Mouse (Mus musculus) urinary bladder, postnatal 14 days (tissue): ENCODE measurements around the gene Cfd.

ENCODE experiments used
- DNase-seq: peaks from one replicate; pipeline ENCODE4 v3.0.0; 2021; ENCODE audit warnings: low spot score

The Cfd gene

GRCm38 (mm10) chr10:79918231-79919078 lies 27.8 kb downstream of the Cfd start:
- DNase-seq, result no peak

DNA sequence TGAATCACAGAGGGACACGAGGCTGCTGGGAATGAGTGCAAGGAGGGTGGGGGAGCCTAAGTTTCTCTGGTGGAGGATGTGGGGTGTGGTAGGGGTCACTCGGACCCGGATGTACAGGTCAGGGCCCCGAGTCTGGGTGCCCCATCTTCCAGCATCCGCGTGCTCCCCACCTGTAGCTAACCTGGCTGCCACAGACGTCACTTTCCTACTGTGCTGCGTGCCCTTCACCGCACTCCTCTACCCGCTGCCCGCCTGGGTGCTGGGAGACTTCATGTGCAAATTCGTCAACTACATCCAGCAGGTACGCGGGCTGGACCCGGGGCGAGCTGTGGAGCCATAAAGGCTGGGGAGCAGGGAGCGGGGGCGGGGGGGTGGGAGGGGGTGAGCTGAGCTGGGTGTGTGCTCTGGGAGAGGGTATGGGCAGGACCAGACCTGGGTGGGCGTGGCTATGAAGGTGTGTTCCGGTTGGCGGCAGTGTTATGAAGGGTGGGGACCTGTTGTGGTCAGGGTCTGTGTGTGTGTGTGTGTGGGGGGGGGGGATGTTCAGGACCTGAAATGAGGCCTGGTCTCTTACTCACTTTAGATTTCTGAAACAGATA lies 28.7 kb downstream of the Cfd start:
- DNase-seq, result peak; percentile 46

- no peak for DNase-seq
These were observed 29.6 kb downstream of the Cfd start for GRCm38 (mm10) chr10:79920056-79920890.

DNA sequence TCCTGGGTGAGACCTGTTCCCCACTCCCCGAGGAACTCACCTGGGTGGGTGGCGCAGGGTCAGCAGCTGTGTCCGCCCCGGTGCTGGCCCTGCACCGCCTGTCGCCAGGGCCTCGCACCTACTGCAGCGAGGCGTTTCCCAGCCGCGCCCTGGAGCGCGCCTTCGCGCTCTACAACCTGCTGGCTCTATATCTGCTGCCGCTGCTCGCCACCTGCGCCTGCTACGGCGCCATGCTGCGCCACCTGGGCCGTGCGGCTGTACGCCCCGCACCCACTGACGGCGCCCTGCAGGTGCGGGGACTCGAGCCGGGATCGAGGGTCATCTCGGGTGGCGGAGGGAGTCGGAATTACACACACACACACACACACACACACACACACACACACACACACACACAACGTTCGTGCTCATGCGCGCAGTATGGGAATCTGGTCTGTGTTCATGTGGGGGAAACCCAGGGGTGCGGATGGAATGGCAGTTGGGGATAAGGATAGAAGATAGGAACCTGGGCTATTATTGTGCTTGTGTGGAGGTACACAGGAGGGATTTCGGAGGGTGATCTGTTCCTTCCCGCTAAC lies 30.4 kb downstream of the Cfd start, which contains the start of gene R3hdm4:
TSS of gene R3hdm4 (minus strand) at position 251 of the 578 bp plus-strand sequence.
- DNase-seq, result no peak

- no peak for DNase-seq
These were observed 30.9 kb downstream of the Cfd start for GRCm38 (mm10) chr10:79921572-79921971.

DNA sequence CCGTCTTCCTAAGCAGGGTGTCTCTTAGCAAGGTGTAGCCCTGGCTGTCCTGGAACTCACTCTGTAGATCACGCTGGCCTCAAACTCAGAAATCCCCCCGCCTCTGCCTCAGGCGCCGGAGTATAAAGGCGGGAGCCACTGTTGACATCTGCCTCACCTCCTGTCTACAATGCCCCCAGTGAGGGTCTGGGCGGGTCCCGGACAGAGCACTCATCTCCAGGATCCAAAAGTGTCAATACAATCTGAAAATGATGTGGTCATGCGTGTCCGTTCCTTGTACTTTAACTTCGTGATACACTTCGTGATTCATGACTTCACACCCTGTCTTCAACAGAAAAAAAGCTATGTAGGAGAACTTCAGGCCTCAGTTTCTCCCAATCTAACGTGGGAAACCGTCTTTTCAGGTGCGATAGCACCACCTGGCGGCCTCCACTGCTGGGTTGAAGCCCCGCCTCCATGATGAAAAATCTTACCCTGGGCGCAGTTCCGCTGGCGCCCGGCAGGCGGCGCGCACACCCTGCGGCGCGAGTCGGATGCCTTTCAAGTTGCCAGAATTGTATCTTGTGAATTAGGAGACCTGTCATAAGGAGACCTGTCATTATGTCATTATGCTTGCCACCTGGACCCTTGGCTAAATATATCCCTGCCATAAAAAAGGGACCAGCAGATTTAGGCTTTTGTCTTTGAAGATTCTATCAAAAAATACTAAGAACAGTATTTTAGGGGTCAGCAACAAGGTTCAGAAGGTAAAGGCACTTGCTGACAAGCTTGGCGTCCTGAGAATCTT lies 34.5 kb downstream of the Cfd start:
- peak; percentile 92 for DNase-seq

- DNase-seq, result no peak
These were observed 35.3 kb downstream of the Cfd start for GRCm38 (mm10) chr10:79925785-79926490.

GRCm38 (mm10) chr10:79926491-79927323 lies 36.1 kb downstream of the Cfd start, which contains the start of gene Arid3a:
TSS of gene Arid3a (plus strand) at chr10:79927043.
- DNase-seq, result peak; percentile 91

GRCm38 (mm10) chr10:79927324-79928029 lies 36.8 kb downstream of the Cfd start:
- DNase-seq, result peak; percentile 41

DNA sequence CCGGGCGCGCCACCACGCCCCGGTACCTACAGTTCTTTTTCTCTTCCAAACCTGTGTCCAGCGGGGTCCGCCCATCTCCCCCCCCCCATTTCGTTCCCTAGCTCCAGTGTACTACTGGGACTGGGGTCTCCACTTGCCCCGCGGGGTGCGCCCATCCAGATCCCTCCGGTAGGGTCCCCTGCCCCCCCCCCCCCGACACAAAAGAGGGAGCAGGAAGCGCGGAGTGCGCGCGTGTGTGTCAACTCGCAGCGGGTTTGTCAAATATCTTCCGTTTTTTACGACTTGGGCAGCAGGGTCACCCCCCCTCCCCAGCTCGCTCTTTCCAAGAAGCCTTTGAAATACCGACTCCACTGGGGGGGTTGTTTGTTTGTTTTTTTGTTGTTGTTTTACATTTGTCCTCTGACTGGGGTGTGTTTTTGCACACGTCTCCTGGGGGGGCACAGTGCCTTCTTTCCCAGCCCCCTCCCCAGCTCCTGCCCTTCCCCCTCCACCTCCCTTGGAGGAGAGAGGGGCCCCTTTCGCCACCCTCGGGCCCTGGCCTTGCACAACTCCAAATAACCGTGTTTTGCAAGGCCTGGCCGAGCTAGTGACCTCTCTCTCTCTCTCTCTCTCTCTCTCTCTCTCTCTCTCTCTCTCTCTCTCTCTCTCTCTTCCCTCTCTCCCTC lies 37.5 kb downstream of the Cfd start:
- no peak for DNase-seq

- no peak for DNase-seq
These were observed 38.5 kb downstream of the Cfd start for GRCm38 (mm10) chr10:79928907-79929701.

DNA sequence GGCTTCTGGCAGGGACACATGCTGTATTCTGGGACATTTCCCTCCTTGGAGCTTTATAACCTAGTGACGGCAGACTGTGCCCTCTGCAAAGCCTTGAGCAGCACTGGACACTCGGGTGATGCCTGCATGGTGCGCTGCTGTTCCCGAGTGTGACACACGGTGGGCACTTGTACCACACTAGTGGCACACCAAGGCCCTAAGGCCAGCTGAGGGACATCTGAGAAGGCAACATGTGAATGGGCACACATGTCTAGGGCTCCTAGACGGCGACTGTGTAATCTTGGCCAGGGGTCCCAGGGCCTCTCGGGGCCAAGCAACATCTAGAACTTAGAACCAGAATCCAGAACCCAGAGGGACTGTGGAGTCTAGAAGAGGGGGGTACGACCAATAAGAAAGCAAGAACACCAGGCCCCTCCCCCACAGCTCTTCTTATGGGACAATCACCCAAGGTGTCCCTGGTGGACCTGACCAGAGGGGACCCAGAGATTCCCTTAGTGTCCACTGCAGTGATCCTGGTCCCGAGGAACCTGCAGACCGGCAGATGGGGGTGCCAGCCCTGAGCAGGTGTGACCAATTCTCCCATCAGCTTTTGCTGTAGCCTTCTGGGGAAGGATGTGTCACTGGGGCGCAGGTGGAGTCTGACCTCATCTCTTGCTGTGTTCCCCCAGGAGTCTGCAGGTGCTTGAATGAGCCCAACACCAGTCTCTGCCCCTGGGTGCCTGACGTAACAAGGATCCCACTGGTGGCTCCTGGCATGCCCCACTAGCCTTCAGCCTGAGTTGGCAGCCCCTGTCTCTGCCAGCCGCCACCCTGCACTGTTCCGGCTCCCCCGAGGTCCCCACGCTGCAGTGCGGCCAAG lies 39.5 kb downstream of the Cfd start:
- no peak for DNase-seq

DNA sequence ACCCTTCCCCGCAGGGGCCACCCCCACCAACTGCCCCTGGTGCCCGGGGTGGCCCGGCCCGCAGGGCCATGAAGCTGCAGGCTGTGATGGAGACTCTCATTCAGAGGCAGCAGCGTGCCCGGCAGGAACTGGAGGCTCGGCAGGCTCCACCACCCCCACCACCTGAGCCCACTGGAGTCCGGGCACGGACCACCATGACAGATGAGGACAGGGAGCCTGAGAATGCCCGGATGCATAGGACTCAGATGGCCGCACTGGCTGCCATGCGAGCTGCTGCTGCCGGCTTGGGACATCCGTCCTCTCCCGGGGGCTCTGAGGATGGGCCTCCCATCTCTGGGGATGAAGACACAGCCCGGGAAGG lies 40.2 kb downstream of the Cfd start:
- no peak for DNase-seq

GRCm38 (mm10) chr10:79931797-79932196 lies 41.1 kb downstream of the Cfd start:
- DNase-seq, result no peak

- peak; percentile 72 for DNase-seq
These were observed 42.1 kb downstream of the Cfd start for GRCm38 (mm10) chr10:79932736-79933135.

GRCm38 (mm10) chr10:79933145-79933679 lies 42.6 kb downstream of the Cfd start:
- peak; percentile 56 for DNase-seq

- no peak for DNase-seq
These were observed 43.2 kb downstream of the Cfd start for GRCm38 (mm10) chr10:79933861-79934260.
